Mouse (Mus musculus): Measurements from ENCODE around the gene Apol8. TPM values are rescaled to one million over a fixed set of nuclear protein-coding genes. Genes with fewer than 3 reads are reported as not detected.
"Not testable (repeated sequence)": the region's sequence is repeated elsewhere in the genome, so short reads cannot be mapped to it uniquely, and the experiment has no call there.

Gene Apol8
- polyA plus RNA-seq, 1 experiment, result 0.58 TPM

- not testable (repeated sequence) for H3K27ac ChIP-seq (ENCODE audit: insufficient read depth, low read length); H3K4me3 ChIP-seq (ENCODE audit: insufficient read depth, low read length); H3K4me1 ChIP-seq (ENCODE audit: control insufficient read depth, insufficient read depth, low read length)
These were observed 38.6 kb downstream of the Apol8 start for GRCm38 (mm10) chr15:77718240-77718639.

DNA sequence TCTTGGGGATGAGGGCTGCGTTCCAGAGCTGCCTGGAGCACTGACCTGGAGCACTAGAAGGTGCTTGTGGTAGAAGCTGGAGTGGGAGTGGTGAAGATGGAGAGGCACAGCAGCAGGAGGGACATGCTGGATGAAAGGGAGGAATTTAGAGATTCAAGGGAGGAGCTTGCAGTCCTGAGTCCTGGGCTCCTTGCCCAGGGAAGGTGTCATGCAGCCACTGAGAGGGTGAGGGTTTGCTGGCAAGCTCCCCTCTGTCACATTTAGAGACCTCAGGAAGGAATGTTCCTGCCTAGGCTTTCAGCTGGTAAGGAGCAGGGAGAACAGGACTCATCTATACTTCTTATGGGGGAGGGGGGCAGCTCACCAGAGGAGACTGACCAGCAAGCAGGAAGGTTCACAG lies 47.9 kb downstream of the Apol8 start:
- not testable (repeated sequence) for H3K4me1 ChIP-seq (ENCODE audit: control insufficient read depth, insufficient read depth, low read length); H3K4me3 ChIP-seq (ENCODE audit: insufficient read depth, low read length); H3K27ac ChIP-seq (ENCODE audit: insufficient read depth, low read length)

- H3K4me1 ChIP-seq (ENCODE audit: control insufficient read depth, insufficient read depth, low read length); H3K4me3 ChIP-seq (ENCODE audit: insufficient read depth, low read length): not testable (repeated sequence)
These were observed 51.5 kb downstream of the Apol8 start for GRCm38 (mm10) chr15:77705306-77705705.

GRCm38 (mm10) chr15:77698656-77699055 lies 58.1 kb downstream of the Apol8 start, which contains the start of gene Apol7e:
Gene Apol7e, plus strand, starts transcription at chr15:77698857.
- not testable (repeated sequence) for H3K4me1 ChIP-seq (ENCODE audit: control insufficient read depth, insufficient read depth, low read length); H3K4me3 ChIP-seq (ENCODE audit: insufficient read depth, low read length); H3K27ac ChIP-seq (ENCODE audit: insufficient read depth, low read length)

More at GRCm38 (mm10) chr15:77705306-77705705, 51.5 kb downstream of the Apol8 start:
- H3K27ac ChIP-seq (ENCODE audit: insufficient read depth, low read length), result not testable (repeated sequence)

Other genes with a start within 250 kb of the Apol8 start
- not detected in 2 replicates for gene Apol11a, start 248.7 kb downstream of the Apol8 start, polyA plus RNA-seq (2011; ENCODE audit: insufficient read length, low read depth, missing spikeins)
- gene Apol7c, start 223.7 kb downstream of the Apol8 start, polyA plus RNA-seq (2011; ENCODE audit: insufficient read length, low read depth, missing spikeins), result not detected in 2 replicates
- gene 1700025B11Rik, start 195.1 kb downstream of the Apol8 start, polyA plus RNA-seq (2011; ENCODE audit: insufficient read length, low read depth, missing spikeins), result not detected in 2 replicates
- 0.30 and 0.48 TPM in 2 replicates for gene Apol10b, start 160.9 kb downstream of the Apol8 start, polyA plus RNA-seq (2011; ENCODE audit: insufficient read length, low read depth, missing spikeins)
- gene Gm36245, start 157.7 kb downstream of the Apol8 start, polyA plus RNA-seq (2011; ENCODE audit: insufficient read length, low read depth, missing spikeins), result not detected in 2 replicates
- not detected in 2 replicates for gene Apol11b, start 113.7 kb downstream of the Apol8 start, polyA plus RNA-seq (2011; ENCODE audit: insufficient read length, low read depth, missing spikeins)
- not detected in 2 replicates for gene Apol7e, start 58.1 kb downstream of the Apol8 start, polyA plus RNA-seq (2011; ENCODE audit: insufficient read length, low read depth, missing spikeins)
- gene Apol9b, start 28.0 kb downstream of the Apol8 start, polyA plus RNA-seq (2011; ENCODE audit: insufficient read length, low read depth, missing spikeins), result 0.46 and 1.3 TPM in 2 replicates
- 718 and 1,071 TPM in 2 replicates for gene Myh9, start 85.2 kb upstream of the Apol8 start, polyA plus RNA-seq (2011; ENCODE audit: insufficient read length, low read depth, missing spikeins)
- gene Txn2, start 172.0 kb upstream of the Apol8 start, polyA plus RNA-seq (2011; ENCODE audit: insufficient read length, low read depth, missing spikeins), result 229 and 271 TPM in 2 replicates
- 2.4 and 3.9 TPM in 2 replicates for gene Foxred2, start 199.7 kb upstream of the Apol8 start, polyA plus RNA-seq (2011; ENCODE audit: insufficient read length, low read depth, missing spikeins)
- gene Eif3d, start 213.8 kb upstream of the Apol8 start, polyA plus RNA-seq (2011; ENCODE audit: insufficient read length, low read depth, missing spikeins), result 193 and 194 TPM in 2 replicates

Data from embryonic fibroblast, embryonic 13.5 days (primary cell).